Mouse (Mus musculus): ENCODE measurements around the gene Gm16440. TPM values are rescaled to one million over a fixed set of nuclear protein-coding genes. Genes with fewer than 3 reads are reported as not detected.
"Not testable (repeated sequence)": the region's sequence is repeated elsewhere in the genome, so short reads cannot be mapped to it uniquely, and the experiment has no call there.

Gene Gm16440
- polyA plus RNA-seq (2015; fragmentation: Nextera tagmentation; extraction: Ambion mirVana), result not detected in 2 replicates

DNA sequence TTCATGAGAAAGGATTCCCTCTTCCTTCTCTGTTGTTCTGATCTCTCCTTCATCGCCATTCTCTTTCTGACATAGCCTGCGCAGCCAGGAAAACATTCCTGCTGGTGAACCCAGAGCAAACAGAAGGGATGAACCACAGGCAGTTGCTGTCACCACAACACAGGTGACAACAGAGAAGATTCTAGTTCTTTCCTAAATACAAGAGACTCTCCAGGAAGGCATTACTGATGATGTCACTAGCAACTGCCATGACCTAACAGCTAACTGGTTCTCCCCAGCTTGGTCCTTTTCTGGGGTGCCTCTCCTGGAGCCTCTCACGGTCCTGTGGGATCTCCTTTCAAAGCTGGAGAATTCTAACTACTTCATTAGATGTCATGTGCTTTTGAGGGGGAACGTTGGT, at the start of gene Gm16440:
Gene Gm16440, minus strand, starts transcription at position 101 of the 400 bp plus-strand sequence.
- not testable (repeated sequence) for H3K4me2 ChIP-seq (replicated peaks; ENCODE audit: low read depth); H3K4me1 ChIP-seq (replicated peaks; ENCODE audit: control insufficient read depth, insufficient read depth); H3K36me3 ChIP-seq (ENCODE audit: control insufficient read depth, insufficient read depth, low read length); H3K9me3 ChIP-seq (ENCODE audit: control insufficient read depth, low read length); ATAC-seq (ENCODE audit: low FRiP score, low TSS enrichment); H3K4me3 ChIP-seq (ENCODE audit: low read depth, low read length); H3K27me3 ChIP-seq (ENCODE audit: control insufficient read depth, insufficient read depth, low read length); DNase-seq (ENCODE audit: low spot score); H3K27ac ChIP-seq (replicated peaks); H3K9ac ChIP-seq (ENCODE audit: low read length)
- 86% methylated on average over 2 of the region's 4 CpGs for WGBS

DNA sequence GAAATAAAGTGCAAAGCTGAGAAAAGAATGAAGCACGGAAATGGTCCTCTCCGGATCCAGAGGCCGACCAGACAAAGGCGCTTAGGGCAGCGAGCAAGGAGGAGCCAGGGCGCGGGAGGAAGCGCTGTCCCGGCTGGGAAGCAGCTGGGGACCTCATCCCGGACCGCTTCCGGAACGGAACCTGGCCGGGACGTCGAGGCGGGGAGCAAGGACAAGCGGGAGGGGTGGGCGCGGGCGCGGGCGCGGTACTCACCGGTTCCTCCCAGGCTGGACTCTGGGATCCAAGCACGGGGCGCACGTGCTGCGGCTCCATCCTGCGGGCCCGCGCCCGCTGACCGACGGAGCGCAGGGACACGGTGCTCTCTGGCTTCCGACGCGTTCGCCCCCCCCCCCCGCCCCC, 36.6 kb upstream of the Gm16440 start:
- not testable (repeated sequence) for ATAC-seq (ENCODE audit: low FRiP score, low TSS enrichment); H3K9ac ChIP-seq (ENCODE audit: low read length); H3K9me3 ChIP-seq (ENCODE audit: control insufficient read depth, low read length); H3K36me3 ChIP-seq (ENCODE audit: control insufficient read depth, insufficient read depth, low read length); DNase-seq (ENCODE audit: low spot score); H3K27ac ChIP-seq (replicated peaks); H3K4me2 ChIP-seq (replicated peaks; ENCODE audit: low read depth); H3K4me1 ChIP-seq (replicated peaks; ENCODE audit: control insufficient read depth, insufficient read depth); H3K27me3 ChIP-seq (ENCODE audit: control insufficient read depth, insufficient read depth, low read length); H3K4me3 ChIP-seq (ENCODE audit: low read depth, low read length)
- 11% methylated on average over 5 of the region's 42 CpGs for whole genome bisulfite sequencing

DNA sequence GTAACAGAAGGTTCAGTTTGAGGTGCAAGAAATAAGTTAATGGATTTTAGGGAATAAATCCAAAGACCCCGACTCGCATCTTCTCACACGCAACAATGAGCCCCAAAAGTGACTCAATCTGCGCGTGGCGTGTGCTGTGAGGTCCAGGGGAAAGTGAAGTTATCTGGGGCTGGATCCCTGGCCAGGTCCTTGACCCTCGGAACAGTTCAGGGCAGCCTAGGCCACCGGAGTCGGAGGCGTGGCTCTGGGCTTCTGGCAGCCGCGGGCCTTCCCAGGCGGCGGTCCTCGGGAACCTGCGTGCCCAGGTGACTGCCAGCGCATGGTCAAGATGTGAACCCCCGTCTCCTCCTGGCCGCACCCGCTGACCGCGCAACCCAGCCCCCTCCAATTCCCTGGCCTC, 36.2 kb upstream of the Gm16440 start:
- not testable (repeated sequence) for DNase-seq (ENCODE audit: low spot score)

DNA sequence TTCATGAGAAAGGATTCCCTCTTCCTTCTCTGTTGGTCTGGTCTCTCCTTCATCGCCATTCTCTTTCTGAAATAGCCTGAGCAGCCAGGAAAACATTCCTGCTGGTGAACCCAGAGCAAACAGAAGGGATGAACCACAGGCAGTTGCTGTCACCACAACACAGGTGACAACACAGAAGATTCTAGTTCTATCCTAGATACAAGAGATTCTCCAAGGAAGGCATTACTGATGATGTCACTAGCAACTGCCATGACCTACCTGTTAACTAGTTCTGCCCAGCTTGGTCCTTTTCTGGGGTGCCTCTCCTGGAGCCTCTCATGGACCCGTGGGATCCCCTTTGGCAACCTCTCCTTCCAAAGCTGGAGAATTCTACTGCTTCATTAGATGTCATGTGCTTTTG, 22.3 kb upstream of the Gm16440 start, which contains the start of gene Gm3591:
Gene Gm3591, minus strand, starts transcription at position 101 of the 400 bp plus-strand sequence.
- not testable (repeated sequence) for H3K9me3 ChIP-seq (ENCODE audit: control insufficient read depth, low read length); H3K36me3 ChIP-seq (ENCODE audit: control insufficient read depth, insufficient read depth, low read length); H3K4me1 ChIP-seq (replicated peaks; ENCODE audit: control insufficient read depth, insufficient read depth); H3K9ac ChIP-seq (ENCODE audit: low read length); ATAC-seq (ENCODE audit: low FRiP score, low TSS enrichment); H3K4me3 ChIP-seq (ENCODE audit: low read depth, low read length); H3K4me2 ChIP-seq (replicated peaks; ENCODE audit: low read depth); DNase-seq (ENCODE audit: low spot score); H3K27me3 ChIP-seq (ENCODE audit: control insufficient read depth, insufficient read depth, low read length); H3K27ac ChIP-seq (replicated peaks)
- whole genome bisulfite sequencing, result no CpG with 5 or more reads among the region's 2 CpGs

More for the DNA sequence above, 36.2 kb upstream of the Gm16440 start:
- not testable (repeated sequence) for H3K9me3 ChIP-seq (ENCODE audit: control insufficient read depth, low read length); H3K27ac ChIP-seq (replicated peaks); H3K4me2 ChIP-seq (replicated peaks; ENCODE audit: low read depth); H3K27me3 ChIP-seq (ENCODE audit: control insufficient read depth, insufficient read depth, low read length); H3K4me3 ChIP-seq (ENCODE audit: low read depth, low read length); H3K9ac ChIP-seq (ENCODE audit: low read length); H3K4me1 ChIP-seq (replicated peaks; ENCODE audit: control insufficient read depth, insufficient read depth); ATAC-seq (ENCODE audit: low FRiP score, low TSS enrichment); H3K36me3 ChIP-seq (ENCODE audit: control insufficient read depth, insufficient read depth, low read length)
- 27% methylated on average over 21 of the region's 22 CpGs for WGBS

DNA sequence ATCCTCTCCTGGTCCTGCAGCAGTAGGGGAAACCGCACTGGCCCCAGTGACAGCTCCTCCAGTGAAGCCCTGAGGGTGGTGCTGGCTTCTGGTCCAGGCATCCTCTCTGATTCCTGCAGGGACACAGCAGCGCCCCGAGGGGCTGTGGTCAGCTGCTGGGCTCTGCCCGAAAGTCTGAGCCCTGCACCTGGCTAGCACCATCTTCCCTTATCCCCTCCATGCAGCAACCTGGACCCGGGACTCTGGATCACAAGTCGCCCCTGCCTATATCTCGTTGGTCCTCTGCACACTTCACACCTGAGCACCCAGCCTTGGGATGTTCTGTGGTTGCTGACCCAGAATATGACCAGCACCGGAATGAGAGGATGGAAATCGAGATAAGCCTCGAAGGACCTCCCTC, 46.5 kb downstream of the Gm16440 start, which contains the start of gene Gm3618:
Gene Gm3618, minus strand, starts transcription at position 101 of the 400 bp plus-strand sequence.
- H3K4me1 ChIP-seq (replicated peaks; ENCODE audit: control insufficient read depth, insufficient read depth); DNase-seq (ENCODE audit: low spot score); ATAC-seq (ENCODE audit: low FRiP score, low TSS enrichment); H3K36me3 ChIP-seq (ENCODE audit: control insufficient read depth, insufficient read depth, low read length); H3K9me3 ChIP-seq (ENCODE audit: control insufficient read depth, low read length); H3K27ac ChIP-seq (replicated peaks); H3K27me3 ChIP-seq (ENCODE audit: control insufficient read depth, insufficient read depth, low read length); H3K9ac ChIP-seq (ENCODE audit: low read length); H3K4me2 ChIP-seq (replicated peaks; ENCODE audit: low read depth); H3K4me3 ChIP-seq (ENCODE audit: low read depth, low read length): not testable (repeated sequence)
- no CpG with 5 or more reads among the region's 10 CpGs for WGBS

Other genes starting within 250 kb of the Gm16440 start
- not detected in 2 replicates for gene Gm21560, start 171.0 kb downstream of the Gm16440 start, polyA plus RNA-seq (2015; fragmentation: Nextera tagmentation; extraction: Ambion mirVana)
- 0.28 and 0.54 TPM in 2 replicates for gene Gm3411, start 103.1 kb downstream of the Gm16440 start, polyA plus RNA-seq (2015; fragmentation: Nextera tagmentation; extraction: Ambion mirVana)
- gene Gm21103, start 85.5 kb downstream of the Gm16440 start, polyA plus RNA-seq (2015; fragmentation: Nextera tagmentation; extraction: Ambion mirVana), result not detected in 2 replicates
- not detected in 2 replicates for gene Gm3618, start 46.6 kb downstream of the Gm16440 start, polyA plus RNA-seq (2015; fragmentation: Nextera tagmentation; extraction: Ambion mirVana)
- 0.13 and 0.21 TPM in 2 replicates for gene Gm3591, start 22.2 kb upstream of the Gm16440 start, polyA plus RNA-seq (2015; fragmentation: Nextera tagmentation; extraction: Ambion mirVana)
- not detected in 2 replicates for gene Gm3594, start 54.3 kb upstream of the Gm16440 start, polyA plus RNA-seq (2015; fragmentation: Nextera tagmentation; extraction: Ambion mirVana)
- not detected in 2 replicates for gene Gm8356, start 147.0 kb upstream of the Gm16440 start, polyA plus RNA-seq (2015; fragmentation: Nextera tagmentation; extraction: Ambion mirVana)
- gene Gm3629, start 200.3 kb upstream of the Gm16440 start, polyA plus RNA-seq (2015; fragmentation: Nextera tagmentation; extraction: Ambion mirVana), result 0.11 TPM in 1 of 2 replicates, not detected in the other
- not detected in 2 replicates for gene Gm3460, start 232.1 kb upstream of the Gm16440 start, polyA plus RNA-seq (2015; fragmentation: Nextera tagmentation; extraction: Ambion mirVana)

All from stomach, postnatal 0 days (tissue).